ENCODE assay signal across 8 mouse cellular contexts in the genomic region with DNA sequence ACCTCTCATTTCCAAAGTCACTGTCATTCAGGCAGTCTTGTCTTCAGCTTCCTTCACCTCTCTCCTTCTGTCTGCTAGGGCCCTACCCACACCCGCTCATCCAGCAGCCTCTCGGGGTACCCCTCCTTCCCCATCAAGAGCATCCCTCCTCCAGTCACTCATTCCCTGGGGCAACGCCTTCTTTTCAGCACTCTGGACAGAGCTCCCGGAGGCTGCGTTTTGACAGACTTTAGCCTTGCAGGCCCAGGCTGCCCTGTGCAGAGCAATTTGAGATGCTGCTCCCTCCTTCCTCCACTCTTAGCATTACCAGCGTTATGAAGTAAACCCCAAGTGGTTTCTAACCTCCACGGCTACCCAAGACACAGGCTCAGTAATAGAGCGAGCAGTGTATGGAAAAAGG.
DNase-seq lines count a peak whose midpoint lies in the region; ATAC-seq and TF ChIP-seq lines count a peak whose summit lies in the region.

No protein-coding gene starts in this region.

- no peaks in the 10 kb centered on the region for H3K27me3 ChIP-seq in forebrain, embryonic 10.5 days (ENCODE audit: poor library complexity, severe bottlenecking)
- H3K27me3 ChIP-seq in forebrain, embryonic 13.5 days, result peaks cover 22% of the 10 kb centered on the region; the same call in 1 of the 2 replicates
- no peaks in the 10 kb centered on the region for H3K27me3 ChIP-seq in liver, embryonic 14.5 days (ENCODE audit: control insufficient read depth, insufficient read depth, low read length)
- H3K27me3 ChIP-seq in neural tube, embryonic 14.5 days (ENCODE audit: control insufficient read depth, insufficient read depth, low read length), result no peaks in the 10 kb centered on the region

- DNase-seq in forebrain, embryonic 10.5 days (ENCODE audit: extremely low spot score, low spot score), result peak; percentile 56
- peak; percentile 68 for DNase-seq in brain, embryonic 14.5 days (ENCODE audit: low read depth)
- DNase-seq in heart, postnatal 4 days, result peak; percentile 85
- DNase-seq in liver, embryonic 14.5 days (ENCODE audit: low read depth in 3 of 3, low spot score in 3 of 3), result peak in 2 of 3 experiments; percentile 7 to 11
- DNase-seq in frontal cortex, adult 2 months (ENCODE audit: extremely low spot score in 1 of 2, low spot score in 1 of 2), result no peak
- DNase-seq in right cerebral cortex, postnatal 14 days, result no peak

- H3K36me3 ChIP-seq in forebrain, embryonic 10.5 days (replicated peaks), result no peaks in the 10 kb centered on the region
- no peaks in the 10 kb centered on the region for H3K36me3 ChIP-seq in forebrain, embryonic 13.5 days (ENCODE audit: poor library complexity, severe bottlenecking)
- no peaks in the 10 kb centered on the region for H3K36me3 ChIP-seq in liver, embryonic 14.5 days (replicated peaks; ENCODE audit: control insufficient read depth, insufficient read depth, low read depth)
- no peaks in the 10 kb centered on the region for H3K36me3 ChIP-seq in neural tube, embryonic 14.5 days (ENCODE audit: control insufficient read depth, insufficient read depth, low read length)

- no peak for TF ChIP-seq POLR2A in brain, embryonic 14.5 days (IDR thresholded peaks at IDR 0.05; ENCODE audit: borderline replicate concordance, extremely low read depth, insufficient read depth, insufficient read length, poor library complexity, severe bottlenecking)

- no peak for TF ChIP-seq CTCF in brain, embryonic 14.5 days (IDR thresholded peaks at IDR 0.05; ENCODE audit: borderline replicate concordance, extremely low read depth, insufficient read depth, insufficient read length)
- TF ChIP-seq CTCF in liver, embryonic 14.5 days (IDR thresholded peaks at IDR 0.05; ENCODE audit: low read depth), result no peak

- H3K4me1 ChIP-seq in forebrain, embryonic 10.5 days, result no peaks in the 10 kb centered on the region
- H3K4me1 ChIP-seq in forebrain, embryonic 13.5 days, result peaks cover 5% of the 10 kb centered on the region
- no peaks in the 10 kb centered on the region for H3K4me1 ChIP-seq in liver, embryonic 14.5 days (replicated peaks; ENCODE audit: control insufficient read depth in 2 of 2, insufficient read depth in 2 of 2, low read length in 1 of 2)
- H3K4me1 ChIP-seq in neural tube, embryonic 14.5 days (ENCODE audit: control insufficient read depth, insufficient read depth, low read length), result peaks cover 5% of the 10 kb centered on the region; the same call in 1 of the 2 replicates

- TF ChIP-seq EP300 in liver, embryonic 14.5 days (IDR thresholded peaks at IDR 0.05; ENCODE audit: low read depth), result no peak

- H3K4me2 ChIP-seq in forebrain, embryonic 13.5 days, result no peak overlapping the region
- no peak overlapping the region for H3K4me2 ChIP-seq in liver, embryonic 14.5 days (ENCODE audit: low read depth)
- no peak overlapping the region for H3K4me2 ChIP-seq in neural tube, embryonic 14.5 days (ENCODE audit: low read depth, low read length)

- ATAC-seq in forebrain, embryonic 13.5 days, result no peak
- no peak for ATAC-seq in liver, embryonic 14.5 days (ENCODE audit: insufficient read depth)
- no peak for ATAC-seq in neural tube, embryonic 14.5 days (ENCODE audit: low read depth)

- no peak overlapping the region for H3K9ac ChIP-seq in forebrain, embryonic 13.5 days
- H3K9ac ChIP-seq in liver, embryonic 14.5 days (replicated peaks), result no peak overlapping the region
- no peak overlapping the region for H3K9ac ChIP-seq in neural tube, embryonic 14.5 days (replicated peaks; ENCODE audit: low read depth, low read length)

- H3K9me3 ChIP-seq in forebrain, embryonic 10.5 days, result no peaks in the 10 kb centered on the region
- H3K9me3 ChIP-seq in forebrain, embryonic 13.5 days (replicated peaks), result no peaks in the 10 kb centered on the region
- H3K9me3 ChIP-seq in liver, embryonic 14.5 days (ENCODE audit: control insufficient read depth, low read length), result no peaks in the 10 kb centered on the region
- H3K9me3 ChIP-seq in neural tube, embryonic 14.5 days (ENCODE audit: control insufficient read depth, low read length), result no peaks in the 10 kb centered on the region

- H3K27ac ChIP-seq in forebrain, embryonic 10.5 days, result no peak overlapping the region
- no peak overlapping the region for H3K27ac ChIP-seq in forebrain, embryonic 13.5 days
- H3K27ac ChIP-seq in liver, embryonic 14.5 days, result no peak overlapping the region
- peak overlapping the region; percentile 35; the same call in 1 of the 2 replicates for H3K27ac ChIP-seq in neural tube, embryonic 14.5 days (ENCODE audit: low read depth, low read length)

- 14% methylated on average over 8 of the region's 8 CpGs for WGBS in forebrain, embryonic 10.5 days
- 10% methylated on average over 8 of the region's 8 CpGs for WGBS in forebrain, embryonic 13.5 days
- WGBS in liver, embryonic 14.5 days (ENCODE audit: insufficient replicate concordance), result 8% methylated on average over 8 of the region's 8 CpGs
- 7% methylated on average over 8 of the region's 8 CpGs for WGBS in neural tube, embryonic 14.5 days

- no peak overlapping the region for H3K4me3 ChIP-seq in forebrain, embryonic 10.5 days
- no peak overlapping the region for H3K4me3 ChIP-seq in forebrain, embryonic 13.5 days
- H3K4me3 ChIP-seq in liver, embryonic 14.5 days (ENCODE audit: insufficient read depth in 1 of 2, low read depth in 2 of 2, low read length in 2 of 2), result no peak overlapping the region
- no peak overlapping the region for H3K4me3 ChIP-seq in neural tube, embryonic 14.5 days (ENCODE audit: low read depth, low read length)

Comparison
In these comparisons a context has a peak if more than half of its experiments do, and no peak if none do; other contexts are left out.
1. DNase-seq: peak in forebrain, embryonic 10.5 days (single experiment), brain, embryonic 14.5 days (single experiment), heart, postnatal 4 days (single experiment) and liver, embryonic 14.5 days (2 of 3); none in frontal cortex, adult 2 months (0 of 2) and right cerebral cortex, postnatal 14 days (single experiment).